Mouse (Mus musculus): ENCODE data around the gene Armh1. TPM values are rescaled to one million over a fixed set of nuclear protein-coding genes. Genes with fewer than 3 reads are reported as not detected.
"Not testable (repeated sequence)": the region's sequence is repeated elsewhere in the genome, so short reads cannot be mapped to it uniquely, and the experiment has no call there.

The Armh1 gene
- total RNA-seq, 2 experiments from 2014 or later = not detected

- ATAC-seq (ENCODE audit: poor library complexity, severe bottlenecking) = no peak
These were observed 27.8 kb downstream of the Armh1 start for GRCm38 (mm10) chr4:117224122-117224521.

GRCm38 (mm10) chr4:117223001-117223400, 28.9 kb downstream of the Armh1 start:
- ATAC-seq (ENCODE audit: poor library complexity, severe bottlenecking) = no peak

GRCm38 (mm10) chr4:117221836-117222235, 30.1 kb downstream of the Armh1 start:
- ATAC-seq (ENCODE audit: poor library complexity, severe bottlenecking) = no peak

GRCm38 (mm10) chr4:117220741-117221515, 31.0 kb downstream of the Armh1 start:
- no peak for ATAC-seq (ENCODE audit: poor library complexity, severe bottlenecking)

- ATAC-seq (ENCODE audit: poor library complexity, severe bottlenecking) = peak; percentile 87
These were observed 33.3 kb downstream of the Armh1 start for GRCm38 (mm10) chr4:117218517-117219219.

- no peak for ATAC-seq (ENCODE audit: poor library complexity, severe bottlenecking)
These were observed 34.9 kb downstream of the Armh1 start for GRCm38 (mm10) chr4:117217029-117217428.

GRCm38 (mm10) chr4:117214250-117214649, 37.7 kb downstream of the Armh1 start:
- ATAC-seq (ENCODE audit: poor library complexity, severe bottlenecking) = no peak

GRCm38 (mm10) chr4:117210147-117211074, 41.5 kb downstream of the Armh1 start:
- ATAC-seq (ENCODE audit: poor library complexity, severe bottlenecking) = peak; percentile 99

- ATAC-seq (ENCODE audit: poor library complexity, severe bottlenecking) = no peak
These were observed 42.3 kb downstream of the Armh1 start for GRCm38 (mm10) chr4:117209592-117209991.

- no peak for ATAC-seq (ENCODE audit: poor library complexity, severe bottlenecking)
These were observed 49.0 kb downstream of the Armh1 start for GRCm38 (mm10) chr4:117202992-117203354.

- peak; percentile 98 for ATAC-seq (ENCODE audit: poor library complexity, severe bottlenecking)
These were observed 49.6 kb downstream of the Armh1 start for GRCm38 (mm10) chr4:117202046-117202991.

- no peak for ATAC-seq (ENCODE audit: poor library complexity, severe bottlenecking)
These were observed 60.1 kb downstream of the Armh1 start for GRCm38 (mm10) chr4:117191804-117192203.

- ATAC-seq (ENCODE audit: poor library complexity, severe bottlenecking) = no peak
These were observed 61.3 kb downstream of the Armh1 start for GRCm38 (mm10) chr4:117190660-117191059.

GRCm38 (mm10) chr4:117189856-117190543, 61.9 kb downstream of the Armh1 start:
- peak; percentile 75 for ATAC-seq (ENCODE audit: poor library complexity, severe bottlenecking)

GRCm38 (mm10) chr4:117189382-117189855, 62.5 kb downstream of the Armh1 start:
- peak; percentile 79 for ATAC-seq (ENCODE audit: poor library complexity, severe bottlenecking)

GRCm38 (mm10) chr4:117188969-117189368, 63.0 kb downstream of the Armh1 start:
- no peak for ATAC-seq (ENCODE audit: poor library complexity, severe bottlenecking)

- ATAC-seq (ENCODE audit: poor library complexity, severe bottlenecking) = not testable (repeated sequence)
These were observed 69.2 kb downstream of the Armh1 start for GRCm38 (mm10) chr4:117182759-117183096.

- ATAC-seq (ENCODE audit: poor library complexity, severe bottlenecking) = peak; percentile 100
These were observed 69.8 kb downstream of the Armh1 start, which contains the start of gene Kif2c for GRCm38 (mm10) chr4:117181863-117182758. Gene Kif2c, minus strand, starts transcription at chr4:117182639.

All from megakaryocyte, adult 5-6 weeks (primary cell).